Mouse (Mus musculus) small intestine, adult 2 months (tissue): ENCODE data around the gene Tekt4.

ENCODE experiments used
- CTCF ChIP-seq: fragments of 200-500 bp; IDR thresholded peaks from 2 replicates; pipeline ENCODE4 v1.5.1; 2012; ENCODE audit warnings: low read depth, mild to moderate bottlenecking, control low read depth, inconsistent platforms, low read length, moderate library complexity, mixed read lengths; ENCODE audit not compliant: insufficient replicate concordance, insufficient read length; ENCODE audit errors: extremely low read depth
- POLR2A ChIP-seq: fragments of 200-500 bp; IDR thresholded peaks from 2 replicates; pipeline ENCODE4 v1.6.1; 2012; ENCODE audit warnings: low read depth, mild to moderate bottlenecking, control low read depth, inconsistent platforms, low read length, moderate library complexity

- TF ChIP-seq CTCF (no peak), POLR2A (no peak)
Measured at GRCm38 (mm10) chr17:25464091-25464490, 9.7 kb downstream of the Tekt4 start.
